Mouse (Mus musculus): ENCODE results near the gene Copz1.
"Not testable (repeated sequence)": the region's sequence is repeated elsewhere in the genome, so short reads cannot be mapped to it uniquely, and the experiment has no call there.

Copz1 gene

DNA sequence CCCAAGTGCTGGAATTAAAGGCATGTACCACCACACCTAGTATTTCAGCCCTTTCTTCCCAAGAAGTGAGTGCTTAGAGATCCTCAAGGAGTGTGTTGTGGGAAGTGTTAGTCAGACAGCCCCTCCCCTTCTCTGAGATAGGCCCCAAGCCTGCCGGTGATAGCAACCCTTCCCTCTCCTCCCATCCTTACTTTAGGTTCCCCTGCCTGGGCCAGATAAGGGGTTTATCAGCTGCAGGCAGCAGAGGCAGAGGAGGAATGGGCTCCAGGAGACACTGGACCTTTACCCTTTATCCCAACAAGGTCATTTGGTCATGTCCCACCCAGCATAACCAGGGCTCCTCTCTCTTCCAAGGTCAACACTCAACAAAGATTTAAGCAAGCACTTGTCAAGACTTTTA is 20.9 kb upstream of the Copz1 start:
- DNase-seq (ENCODE audit: low spot score), result no peak

DNA sequence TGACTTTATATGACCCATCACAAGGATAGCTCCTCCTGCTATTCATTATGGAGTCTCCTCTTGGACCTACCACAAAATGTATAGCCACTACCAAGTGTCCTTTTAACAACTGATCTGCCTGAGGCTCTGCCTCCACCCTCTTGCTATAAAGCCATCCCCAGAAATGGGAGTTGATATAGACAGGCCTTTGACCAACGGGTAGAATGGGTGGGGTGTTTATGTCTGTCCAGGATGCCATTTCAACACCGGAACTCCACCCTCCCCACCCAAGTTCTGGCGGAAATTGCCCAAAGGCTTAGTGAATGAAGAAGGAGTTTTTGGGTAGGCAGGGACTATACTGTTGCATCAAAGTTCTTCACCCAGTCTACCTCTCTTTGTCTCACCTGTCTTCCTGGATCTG is 19.9 kb upstream of the Copz1 start:
- no peak for DNase-seq (ENCODE audit: low spot score)

DNA sequence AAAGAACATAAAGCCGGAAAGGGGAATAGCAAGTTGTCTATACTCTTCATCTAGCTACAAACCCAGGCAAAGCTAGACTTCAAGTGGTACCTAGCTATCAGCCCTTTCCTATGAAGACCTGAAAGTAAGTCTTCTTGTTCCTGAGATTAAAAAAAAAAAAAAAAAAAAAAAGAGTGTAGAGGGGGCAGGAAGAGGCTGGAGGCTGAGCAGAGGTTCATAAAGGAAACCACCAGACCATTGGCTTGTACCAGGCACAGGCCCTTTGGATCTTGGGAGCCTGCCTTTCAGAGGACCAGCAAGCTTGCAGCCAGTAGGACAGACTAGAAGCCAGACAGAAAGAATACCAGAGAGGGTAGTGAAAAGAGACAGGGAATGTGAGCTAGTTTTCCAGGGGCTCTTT is 19.2 kb upstream of the Copz1 start:
- DNase-seq (ENCODE audit: low spot score), result no peak

DNA sequence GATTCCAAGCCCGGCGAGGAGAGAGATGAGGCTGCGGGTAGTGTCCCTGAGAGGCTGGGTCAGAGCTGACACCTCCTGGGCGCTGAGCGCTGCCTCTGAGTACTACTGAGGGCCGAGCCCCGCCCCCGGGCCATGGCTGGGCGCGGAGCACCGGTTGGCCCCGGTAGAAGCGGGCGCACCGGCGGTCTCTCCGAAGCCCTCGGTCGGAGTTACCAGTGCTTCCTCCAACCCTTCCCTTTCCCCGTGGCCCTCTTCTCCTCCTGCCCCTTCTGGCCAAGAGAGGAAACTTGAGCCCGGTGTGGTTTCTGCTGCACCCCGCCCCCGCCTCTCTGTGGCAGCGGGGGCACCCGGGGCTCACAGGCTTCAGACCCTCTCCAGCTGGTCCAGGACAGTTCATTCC is 17.3 kb upstream of the Copz1 start:
- no peak for DNase-seq (ENCODE audit: low spot score)

DNA sequence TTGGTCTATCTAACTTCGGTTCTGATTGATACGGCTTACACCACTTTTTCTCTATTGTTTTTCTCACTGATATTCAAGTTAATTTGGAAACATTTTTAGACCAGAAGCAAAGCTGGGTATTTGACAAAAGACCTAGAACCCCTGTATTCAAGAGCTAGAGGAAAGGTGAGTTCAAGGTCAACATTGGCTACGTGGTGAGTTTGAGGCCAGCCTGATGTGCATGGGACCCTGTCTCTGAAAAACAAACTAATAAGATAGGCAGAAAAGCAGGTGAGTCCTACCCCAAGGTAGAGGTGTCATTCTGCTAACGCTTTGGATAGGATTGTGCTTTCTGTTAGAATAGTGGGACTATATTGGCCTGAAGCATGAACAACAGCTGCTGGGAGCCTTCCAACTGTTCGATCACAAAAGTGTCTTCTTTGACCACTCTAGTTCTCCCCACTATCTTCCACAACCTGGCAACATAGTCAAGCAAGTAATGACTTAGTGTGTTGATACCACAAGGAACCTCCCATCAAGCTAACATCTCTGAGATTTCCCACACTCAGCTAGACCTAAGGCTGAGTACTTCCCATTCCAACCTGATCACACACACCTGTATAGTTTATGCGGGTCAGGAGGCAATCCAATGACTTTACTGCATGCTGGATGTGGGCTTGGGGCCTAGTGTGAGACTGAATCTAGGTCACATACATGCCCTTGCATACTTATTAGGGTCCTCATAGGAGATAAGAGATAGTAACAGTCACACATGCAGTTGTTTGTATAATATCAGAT is 16.1 kb upstream of the Copz1 start:
- no peak for DNase-seq (ENCODE audit: low spot score)

DNA sequence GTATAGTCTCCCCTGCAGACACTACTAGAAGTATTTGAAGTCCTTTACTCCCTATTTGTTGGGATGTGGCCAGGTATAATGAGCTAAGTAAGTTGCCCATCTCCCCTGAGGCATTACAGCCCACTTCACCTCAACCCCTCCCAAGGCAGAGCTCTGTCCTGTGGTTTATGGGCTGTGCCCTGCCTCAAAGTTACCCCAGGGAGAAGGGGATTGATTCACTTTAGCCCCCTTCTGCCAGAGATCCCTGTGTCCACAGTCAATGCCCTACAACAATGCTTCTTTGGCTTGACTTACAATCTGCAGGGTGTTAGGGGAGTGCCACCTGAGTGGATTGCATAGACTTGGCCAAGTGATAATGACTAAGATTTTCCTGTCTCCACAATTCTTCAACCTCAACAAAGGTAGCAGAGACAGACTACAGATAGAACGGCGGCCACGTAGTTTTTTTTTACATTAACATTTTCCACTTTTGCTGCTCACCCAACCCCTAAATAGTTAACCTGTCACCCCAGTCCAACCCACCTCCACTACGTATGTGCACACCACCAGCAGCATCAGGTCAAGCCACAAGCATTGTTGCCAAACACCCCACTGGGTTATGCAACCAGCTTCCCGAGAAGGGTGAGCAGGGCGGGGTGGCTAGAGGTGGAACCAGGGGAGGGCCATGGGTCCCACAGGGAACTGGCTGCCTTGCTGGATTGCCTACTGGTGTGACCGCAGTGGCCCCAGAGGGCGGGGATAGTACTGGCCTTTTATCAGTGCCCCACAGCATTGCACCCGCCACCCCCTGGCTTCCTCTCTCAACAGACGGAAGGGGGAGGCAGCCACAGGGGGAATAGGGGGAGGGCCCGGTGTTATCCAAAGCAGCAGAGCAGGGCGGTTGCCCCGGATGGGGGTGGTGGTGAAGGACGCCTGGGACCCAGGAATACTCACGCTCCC is 14.5 kb upstream of the Copz1 start, which contains the start of gene Nfe2:
Nfe2 (minus strand) TSS at position 614 of the 939 bp plus-strand sequence.
- DNase-seq (ENCODE audit: low spot score), result no peak

DNA sequence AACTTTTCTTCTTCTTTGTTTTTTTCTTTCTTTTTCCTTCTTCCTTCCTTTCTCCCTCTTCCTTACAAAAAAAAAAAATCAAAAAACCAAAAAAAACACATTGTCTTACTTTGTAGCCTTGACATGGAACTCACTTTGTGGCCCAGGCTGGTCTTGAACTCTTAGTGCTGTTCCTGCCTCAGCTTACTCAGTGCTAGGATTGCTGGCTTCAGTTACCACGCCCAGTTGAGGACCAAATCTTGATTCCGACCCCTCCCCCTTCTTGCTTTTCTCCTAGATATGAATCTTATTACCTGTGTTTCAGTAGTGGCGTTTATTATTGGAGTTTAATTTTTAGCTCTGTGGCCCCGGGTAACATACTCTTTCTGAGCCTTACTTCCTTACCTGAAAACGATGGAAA is 13.4 kb upstream of the Copz1 start:
- no peak for DNase-seq (ENCODE audit: low spot score)

DNA sequence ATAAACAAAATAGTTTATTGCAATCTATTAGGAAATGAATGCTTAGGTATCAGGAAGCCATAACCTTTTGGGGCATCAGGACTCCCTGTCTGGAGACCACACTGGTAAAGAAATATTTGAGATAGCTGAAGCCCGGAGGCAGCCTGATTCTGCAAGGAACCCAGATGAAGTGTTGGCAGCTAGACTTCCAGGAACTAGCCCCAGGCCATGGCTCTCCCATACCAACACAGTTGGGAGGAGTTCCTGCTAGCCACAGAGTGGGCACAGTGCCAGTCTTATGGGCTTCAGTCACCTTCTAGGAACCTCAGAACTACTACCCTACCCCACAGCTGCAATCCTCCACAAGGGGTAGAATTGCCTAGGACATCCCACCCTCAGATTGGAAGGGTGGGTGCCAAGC is 12.5 kb upstream of the Copz1 start:
- DNase-seq (ENCODE audit: low spot score), result no peak

DNA sequence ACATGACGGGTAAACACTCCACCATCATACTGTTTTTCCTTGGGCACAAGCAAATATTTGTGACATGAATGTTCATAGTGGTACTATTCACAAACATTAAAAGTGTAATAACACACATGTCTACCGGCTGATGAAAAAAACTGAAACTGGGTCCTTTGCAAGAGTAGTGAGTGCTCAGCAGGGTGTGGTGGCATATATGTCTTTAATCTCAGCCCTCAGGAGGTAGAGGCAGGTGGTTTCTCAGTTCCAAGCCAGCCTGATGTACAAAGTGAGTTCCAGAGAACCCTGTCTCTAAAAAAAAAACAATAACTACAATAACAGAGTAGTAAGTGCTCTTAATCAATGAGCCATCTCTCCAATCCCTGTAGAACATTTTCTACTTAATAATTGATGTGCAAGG is 7.7 kb upstream of the Copz1 start:
- no peak for DNase-seq (ENCODE audit: low spot score)

DNA sequence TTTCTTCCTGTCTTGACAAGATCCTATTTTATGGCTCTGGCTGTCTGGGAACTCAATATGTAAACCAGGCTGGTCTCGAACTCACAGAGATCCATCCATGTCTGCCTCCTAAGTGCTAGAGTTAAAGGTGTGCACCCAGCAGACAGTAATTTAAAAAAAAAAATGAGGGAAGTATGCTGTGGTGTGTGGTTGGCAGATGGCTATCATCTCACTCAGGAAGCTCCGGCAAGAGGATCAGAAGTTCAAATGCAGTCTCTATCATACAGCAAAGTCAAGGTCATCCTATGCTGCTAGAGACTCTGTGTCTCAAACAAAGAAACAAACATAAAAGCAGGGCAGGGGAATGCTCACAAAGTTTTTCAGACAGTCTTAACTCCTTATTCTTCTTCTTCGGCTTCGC is 3.6 kb upstream of the Copz1 start:
- no peak for DNase-seq (ENCODE audit: low spot score)

DNA sequence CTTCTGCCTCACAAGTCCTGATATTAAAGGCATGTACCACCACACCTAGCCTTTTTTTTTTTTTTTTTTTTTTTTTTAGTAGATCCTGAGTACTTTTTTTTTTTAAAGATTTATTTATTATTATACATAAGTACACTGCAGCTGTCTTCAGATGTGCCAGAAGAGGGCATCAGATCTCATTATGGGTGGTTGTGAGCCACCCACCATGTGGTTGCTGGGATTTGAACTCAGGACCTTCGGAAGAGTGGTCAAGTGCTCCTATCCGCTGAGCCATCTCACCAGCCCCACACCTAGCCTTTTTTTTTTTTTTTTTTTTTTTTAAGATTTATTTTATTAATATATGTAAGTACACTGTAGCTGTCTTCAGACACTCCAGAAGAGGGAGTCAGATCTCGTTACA is 3.4 kb downstream of the Copz1 start:
- DNase-seq (ENCODE audit: low spot score), result not testable (repeated sequence)

DNA sequence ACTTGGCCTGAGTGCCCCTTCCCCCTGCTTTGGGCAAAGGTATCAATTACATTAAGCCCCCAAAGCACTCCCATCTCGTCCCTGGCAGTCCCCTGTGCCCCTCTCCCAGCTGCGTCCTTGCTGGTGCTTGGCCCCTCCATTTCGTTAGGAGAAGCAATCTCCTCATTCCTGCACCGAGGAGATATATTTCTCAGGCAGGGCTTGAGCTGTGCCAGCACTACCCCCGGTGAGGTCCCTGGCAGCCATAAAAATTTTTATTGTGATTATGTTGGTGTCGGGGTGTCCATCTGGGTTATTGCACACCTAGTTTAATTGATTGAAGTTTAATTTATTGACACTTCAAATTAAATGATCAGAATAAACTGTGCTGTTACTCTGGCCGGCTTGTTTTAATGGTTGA is 5.4 kb downstream of the Copz1 start:
- no peak for DNase-seq (ENCODE audit: low spot score)

DNA sequence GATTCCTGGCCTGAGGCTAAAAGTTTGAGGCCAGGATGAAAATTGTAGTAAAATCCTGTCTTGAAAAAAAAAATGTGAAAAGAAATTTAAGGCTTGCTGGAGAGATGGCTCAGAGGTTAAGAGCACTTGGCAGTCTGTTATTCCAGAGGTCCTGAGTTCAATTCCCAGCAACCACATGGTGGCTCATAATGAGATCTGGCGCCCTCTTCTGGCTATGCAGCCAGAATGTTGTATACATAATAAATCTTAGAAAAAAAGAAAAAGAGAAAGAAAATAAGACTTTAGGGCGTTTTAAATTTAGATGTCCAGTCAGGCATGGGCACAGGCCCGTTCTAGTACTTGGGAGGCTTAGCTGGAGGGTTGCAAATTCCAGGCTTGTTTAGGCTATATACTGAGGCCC is 7.2 kb downstream of the Copz1 start:
- no peak for DNase-seq (ENCODE audit: low spot score)

DNA sequence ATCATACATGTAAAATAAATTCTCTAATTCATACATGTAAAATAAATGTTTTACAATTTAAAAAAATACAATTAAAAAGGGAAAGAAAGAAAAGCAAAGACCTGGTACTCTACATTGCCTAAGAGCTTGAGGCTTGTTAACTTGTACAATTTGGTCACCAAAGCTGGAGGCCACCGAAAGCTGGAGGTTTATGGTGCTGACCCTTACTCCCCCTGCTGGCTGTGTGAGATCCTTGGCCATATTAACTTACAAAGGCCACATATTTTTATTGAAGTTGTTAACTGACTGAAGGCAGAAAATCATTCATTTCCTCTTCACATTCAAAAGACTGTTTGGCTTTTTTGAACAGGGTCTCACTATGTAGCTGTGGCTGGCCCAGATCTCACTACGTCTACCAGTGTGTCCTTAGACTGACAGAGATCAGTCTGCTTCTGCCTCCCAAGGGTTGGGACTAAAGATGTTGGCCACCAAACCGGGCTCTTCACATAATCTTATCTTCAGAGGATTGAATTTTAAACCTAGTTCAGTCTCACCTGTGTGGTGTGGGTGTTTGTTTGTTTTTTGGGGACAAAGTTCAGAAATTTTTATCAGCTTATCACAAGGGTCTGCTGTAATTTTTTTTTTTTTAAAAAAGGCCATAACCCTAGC is 8.4 kb downstream of the Copz1 start:
- peak; percentile 68 for DNase-seq (ENCODE audit: low spot score)

DNA sequence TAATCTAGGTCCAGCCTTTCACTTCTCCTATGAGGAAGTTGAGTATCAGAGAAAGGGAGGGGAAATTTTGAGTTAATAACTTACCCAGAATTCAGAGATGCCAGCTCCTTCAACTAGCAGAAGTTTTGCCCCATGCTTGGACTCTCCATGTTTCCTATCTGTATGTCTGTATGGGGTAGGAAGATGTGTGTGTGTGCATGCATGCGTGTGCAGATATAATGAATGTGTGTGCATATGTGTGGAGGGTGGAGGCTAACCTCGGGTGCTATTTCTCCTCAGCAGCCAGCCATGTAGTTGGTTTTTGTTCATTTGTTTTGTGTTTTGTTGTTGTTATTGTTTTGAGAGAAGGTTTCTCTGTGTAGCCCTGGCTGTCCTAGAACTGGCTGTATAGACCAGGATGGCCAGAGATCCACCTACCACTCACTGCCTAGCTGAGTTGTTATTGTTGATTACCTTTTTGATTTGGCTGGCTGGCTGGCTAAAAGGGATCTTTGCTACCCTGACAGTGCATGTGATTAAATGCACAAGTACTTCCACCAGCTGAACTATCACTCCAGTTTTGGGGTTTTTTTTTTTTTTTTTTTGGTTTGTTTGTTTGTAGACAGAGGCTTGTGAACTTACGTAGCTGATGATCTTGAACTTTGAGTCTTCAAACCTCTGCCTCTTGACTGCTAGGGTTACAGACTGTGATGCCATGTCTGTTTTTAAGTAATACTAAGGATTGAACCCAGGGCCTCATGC is 9.1 kb downstream of the Copz1 start:
- DNase-seq (ENCODE audit: low spot score), result no peak

DNA sequence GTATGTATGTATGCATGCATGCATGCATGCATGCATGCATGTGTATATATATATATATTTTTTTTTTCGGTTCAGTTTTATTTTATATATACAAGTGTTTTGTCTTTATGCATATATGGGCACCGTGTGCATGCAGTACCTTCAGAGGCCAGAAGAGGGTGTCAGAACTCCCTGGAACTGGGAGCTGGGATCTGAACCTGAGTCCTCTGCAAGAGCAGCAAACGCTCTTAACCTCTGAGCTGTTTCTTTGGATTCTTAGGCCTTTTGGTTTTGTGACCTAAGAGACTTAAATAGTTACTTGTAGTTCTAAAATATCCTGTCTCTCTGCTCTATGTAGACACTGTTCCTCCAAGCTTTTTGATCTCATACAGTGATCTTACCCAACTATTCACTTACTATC is 11.6 kb downstream of the Copz1 start:
- DNase-seq (ENCODE audit: low spot score), result peak; percentile 46

DNA sequence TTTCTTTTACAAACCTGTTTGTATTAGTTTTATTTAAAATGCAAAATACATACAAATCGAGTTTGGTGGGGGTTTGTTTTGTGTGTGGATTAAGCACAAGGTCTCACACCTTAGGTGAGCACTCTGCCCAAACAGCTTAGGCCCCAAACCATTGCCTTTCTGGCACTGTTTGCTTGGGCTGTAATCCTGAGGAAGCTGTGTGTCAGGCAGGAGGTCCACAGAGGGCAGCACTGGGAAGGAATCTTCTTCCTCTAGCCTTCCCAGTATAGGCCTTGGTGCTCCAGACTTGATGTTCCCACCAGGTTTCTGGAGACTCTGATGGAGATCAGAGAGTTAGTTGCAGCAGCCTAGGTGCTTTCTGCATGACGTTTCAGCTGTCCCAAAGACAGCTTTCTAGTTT is 12.1 kb downstream of the Copz1 start:
- no peak for DNase-seq (ENCODE audit: low spot score)

DNA sequence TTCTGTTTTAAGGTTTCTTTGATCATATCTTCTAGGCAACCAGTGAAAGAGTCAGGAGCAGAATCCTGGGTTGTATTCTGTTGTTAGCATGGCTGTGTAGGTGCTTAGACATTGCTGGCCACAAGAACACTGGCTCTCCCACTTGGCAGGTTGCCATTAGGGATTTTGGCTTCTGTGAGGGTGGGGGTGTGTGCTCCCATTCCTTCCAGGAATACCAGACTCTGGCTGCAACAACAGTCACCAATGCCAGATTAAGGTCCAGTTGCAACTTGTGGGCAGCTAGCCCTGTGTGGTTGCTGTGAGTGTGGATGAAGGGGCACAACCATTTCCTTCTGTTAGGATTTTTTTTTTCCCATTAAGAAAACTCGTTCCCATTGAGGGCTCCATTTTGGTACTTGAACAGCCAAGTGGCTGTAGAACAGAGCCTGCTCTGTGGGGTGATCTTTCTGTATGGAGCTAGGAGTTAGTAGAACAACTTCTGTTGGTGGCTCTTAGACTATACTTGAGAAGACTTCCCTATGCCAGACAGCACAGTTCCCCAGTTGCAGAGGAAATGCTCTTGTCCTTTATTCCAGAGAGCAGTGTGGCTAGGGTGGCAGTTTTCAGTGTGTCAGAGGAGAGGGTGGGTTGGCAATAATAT is 13.4 kb downstream of the Copz1 start:
- peak; percentile 85 for DNase-seq (ENCODE audit: low spot score)

DNA sequence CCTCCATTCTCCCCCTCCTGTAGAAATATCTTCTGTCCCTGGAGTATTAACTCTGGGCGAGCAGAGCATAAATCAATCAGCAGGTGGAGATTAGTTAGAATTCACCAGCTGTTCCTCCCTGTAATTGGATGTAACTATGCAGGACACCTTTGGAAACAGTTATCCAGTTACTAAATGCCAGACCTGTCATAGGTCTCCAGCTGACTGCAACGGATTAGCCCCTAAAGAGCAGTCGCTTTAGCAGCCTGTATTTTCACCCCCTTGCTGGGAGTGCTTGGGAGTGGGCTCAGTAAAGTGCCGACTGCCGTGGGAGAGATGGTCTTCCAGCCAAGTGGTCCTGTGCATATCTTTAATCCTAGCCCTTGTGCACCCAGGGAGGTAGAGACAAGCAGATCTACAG is 17.1 kb downstream of the Copz1 start:
- DNase-seq (ENCODE audit: low spot score), result no peak

DNA sequence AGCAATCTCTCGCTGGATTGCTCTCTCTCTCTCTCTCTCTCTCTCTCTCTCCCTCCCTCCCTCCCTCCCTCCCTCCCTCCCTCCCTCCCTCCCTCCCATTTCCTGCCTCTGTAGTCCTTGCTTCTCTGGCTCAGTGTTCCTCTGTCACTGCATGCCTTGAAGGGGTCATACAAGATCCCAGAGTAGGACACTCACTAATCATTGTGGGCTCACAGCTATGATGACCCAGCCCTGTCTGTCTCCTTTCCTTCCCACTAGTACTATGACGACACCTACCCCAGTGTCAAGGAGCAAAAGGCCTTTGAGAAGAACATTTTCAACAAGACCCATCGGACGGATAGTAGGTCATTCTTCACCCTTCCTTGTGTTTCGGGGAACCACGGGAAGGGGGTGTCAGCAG is 17.9 kb downstream of the Copz1 start:
- no peak for DNase-seq (ENCODE audit: low spot score)

DNA sequence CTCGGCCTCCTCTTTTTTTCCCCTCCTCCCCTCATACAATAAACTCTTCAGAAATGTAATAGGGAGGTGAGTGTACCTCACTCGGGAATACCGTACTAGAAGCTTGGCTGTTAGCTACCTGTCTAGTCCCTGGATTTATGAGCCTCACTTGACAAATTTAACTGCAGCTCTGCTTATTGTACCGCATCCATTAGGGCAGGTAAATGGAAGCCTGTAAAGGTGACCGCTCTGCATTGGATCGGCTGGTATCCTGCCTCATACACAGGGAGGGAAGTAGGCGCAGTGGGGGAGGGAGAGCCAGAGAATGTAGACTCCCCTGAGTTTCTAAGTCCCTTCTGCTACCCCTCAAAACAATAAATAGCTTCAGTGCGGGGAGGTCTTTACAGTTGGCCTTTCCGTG is 18.3 kb downstream of the Copz1 start:
- no peak for DNase-seq (ENCODE audit: low spot score)
